Mouse (Mus musculus) brain, embryonic 14.5 days (tissue): ENCODE data around the gene Ubqln1.

Source experiments
- CTCF ChIP-seq: fragments of 200-500 bp; IDR thresholded peaks from 2 replicates; pipeline ENCODE4 v1.5.1; 2012; ENCODE audit warnings: inconsistent platforms, mild to moderate bottlenecking, moderate library complexity, borderline replicate concordance; ENCODE audit not compliant: insufficient read depth, insufficient read length; ENCODE audit errors: extremely low read depth
- POLR2A ChIP-seq: fragments of 200-500 bp; IDR thresholded peaks from 2 replicates; pipeline ENCODE4 v1.6.1; 2012; ENCODE audit warnings: mild to moderate bottlenecking, inconsistent platforms, borderline replicate concordance; ENCODE audit not compliant: poor library complexity, insufficient read depth, insufficient read length, severe bottlenecking; ENCODE audit errors: extremely low read depth

- TF ChIP-seq CTCF (no peak), POLR2A (no peak)
Observed at GRCm38 (mm10) chr13:58149629-58150028, 65.8 kb downstream of the Ubqln1 start.
